Mouse (Mus musculus) neural tube, embryonic 11.5 days (tissue): ENCODE measurements around the gene Dock2. TPM values are rescaled to one million over a fixed set of nuclear protein-coding genes. Genes with fewer than 3 reads are reported as not detected.

Experiments used
- ATAC-seq: fragments of 200-750 bp; cut with Nextera tagmentation; 2 replicates; pipeline ENCODE4 v1.8.0; 2017; ENCODE audit warnings: moderate number of reproducible peaks, mild to moderate bottlenecking, moderate TSS enrichment, moderate library complexity; ENCODE audit not compliant: insufficient read depth, low FRiP score, low TSS enrichment
- DNase-seq: peaks from one replicate; pipeline ENCODE4 v3.0.0-alpha.2; 2015; ENCODE audit warnings: low spot score
- H3K27ac ChIP-seq: fragments of 300-500 bp; sonication (generic); 2 replicates; pipeline ENCODE4 v1.5.1; 2014; ENCODE audit warnings: low read depth, mild to moderate bottlenecking, low read length
- H3K27me3 ChIP-seq: fragments of 300-500 bp; sonication (generic); 2 replicates; pipeline ENCODE4 v1.6.1; 2014; ENCODE audit warnings: mild to moderate bottlenecking, low read length, mixed read lengths; ENCODE audit not compliant: control insufficient read depth, insufficient read depth
- H3K36me3 ChIP-seq: fragments of 300-500 bp; sonication (generic); 2 replicates; pipeline ENCODE4 v1.6.1; 2014; ENCODE audit warnings: mild to moderate bottlenecking, low read length, moderate library complexity, mixed read lengths; ENCODE audit not compliant: control insufficient read depth, insufficient read depth
- H3K4me1 ChIP-seq: fragments of 300-500 bp; sonication (generic); 2 replicates; pipeline ENCODE4 v1.6.1; 2014; ENCODE audit warnings: low read length, mixed read lengths; ENCODE audit not compliant: control insufficient read depth, insufficient read depth
- H3K4me2 ChIP-seq: fragments of 300-500 bp; sonication (generic); 2 replicates; pipeline ENCODE4 v1.6.1; 2014; ENCODE audit warnings: low read depth, mild to moderate bottlenecking, moderate library complexity
- H3K4me3 ChIP-seq: fragments of 300-500 bp; sonication (generic); 2 replicates; pipeline ENCODE4 v1.5.1; 2014; ENCODE audit warnings: low read depth, low read length
- H3K9ac ChIP-seq: fragments of 300-500 bp; sonication (generic); 2 replicates; pipeline ENCODE4 v1.6.1; 2014; ENCODE audit warnings: mild to moderate bottlenecking, low read length
- H3K9me3 ChIP-seq: fragments of 300-500 bp; sonication (generic); 2 replicates; pipeline ENCODE4 v1.6.1; 2016; ENCODE audit warnings: low read length; ENCODE audit not compliant: control insufficient read depth
- WGBS: fragments of 180-500 bp; shearing (Covaris S2); extraction: QIAGEN DNeasy Blood & Tissue Kit; methylation state at CpG from one replicate; pipeline ENCODE4 v1.1.7; 2014; 5-methylcytosine and 5-hydroxymethylcytosine counted together
- polyA plus RNA-seq: library from polyadenylated mRNA; unstranded; fragments of >200 nt; fragmentation: Nextera tagmentation; extraction: Ambion mirVana; gene quantifications from 2 replicates; pipeline ENCODE4 v1.2.1, GENCODE M21; 2014

The Dock2 gene
- polyA plus RNA-seq, 1 experiment from 2014 or later = 0.82 TPM

DNA sequence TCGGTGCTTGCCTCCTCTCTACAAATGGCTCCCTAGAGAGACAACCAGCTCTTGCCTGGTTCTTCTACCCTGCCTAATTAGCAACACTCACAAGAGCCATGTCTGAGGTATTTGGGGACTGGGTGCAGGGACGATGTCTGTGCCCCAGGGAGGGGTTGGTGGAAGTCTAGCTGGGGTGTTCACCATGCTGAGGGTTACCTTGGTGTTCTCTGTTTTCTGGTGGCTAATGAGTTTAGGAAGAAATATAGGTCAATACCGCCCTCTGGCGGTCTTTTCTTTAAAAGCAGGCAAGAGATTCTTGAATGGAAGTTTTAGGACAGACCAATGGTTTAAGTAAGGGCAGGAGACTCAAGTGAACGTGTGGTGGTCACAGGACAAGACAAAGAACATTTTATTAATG is 570.8 kb downstream of the Dock2 start:
- ATAC-seq (no peak), DNase-seq (peak; percentile 68)
- H3K4me2 ChIP-seq = no peak overlapping the region
- no peaks in the 10 kb centered on the region for H3K36me3 ChIP-seq
- H3K4me1 ChIP-seq = no peaks in the 10 kb centered on the region
- no peaks in the 10 kb centered on the region for H3K9me3 ChIP-seq
- no peak overlapping the region for H3K27ac ChIP-seq
- H3K27me3 ChIP-seq = no peaks in the 10 kb centered on the region
- no peak overlapping the region for H3K9ac ChIP-seq
- H3K4me3 ChIP-seq = no peak overlapping the region
- 21% methylated on average over 5 of the region's 5 CpGs for WGBS

DNA sequence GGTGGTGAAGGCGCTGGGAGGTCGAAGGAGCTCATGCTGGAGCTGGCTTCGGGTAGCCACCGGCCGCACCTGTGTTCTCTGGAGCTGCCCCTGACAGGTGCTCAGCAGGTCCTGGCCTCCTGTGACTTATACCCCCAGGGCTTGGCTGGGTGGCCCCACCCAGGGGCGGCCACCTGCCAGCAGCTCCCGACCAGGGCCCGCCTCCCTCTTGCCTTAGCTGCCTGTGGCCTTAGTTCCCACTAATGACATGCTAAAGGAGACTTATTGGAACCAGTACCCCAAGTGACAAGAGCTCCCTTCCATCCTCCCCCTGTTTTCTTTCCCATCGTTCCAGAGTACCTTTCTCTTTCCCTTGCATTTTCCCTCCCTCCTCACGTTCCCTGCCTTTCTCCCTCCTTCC is 575.7 kb downstream of the Dock2 start, which contains the start of gene Foxi1:
Gene Foxi1, minus strand, starts transcription at position 101 of the 400 bp plus-strand sequence.
- DNase-seq = no peak
- WGBS = 76% methylated on average over 8 of the region's 10 CpGs
- ATAC-seq = no peak
- no peak within 1 kb of the TSS for H3K4me2 ChIP-seq
- H3K9ac ChIP-seq = no peak within 1 kb of the TSS
- no peaks in the 10 kb centered on the region for H3K9me3 ChIP-seq
- H3K4me3 ChIP-seq = no peak within 1 kb of the TSS
- no peaks in the 10 kb centered on the region for H3K36me3 ChIP-seq
- no peaks in the 10 kb centered on the region for H3K27me3 ChIP-seq
- H3K4me1 ChIP-seq = no peaks in the 10 kb centered on the region
- H3K27ac ChIP-seq = no peak within 1 kb of the TSS

GRCm38 (mm10) chr11:34202769-34203168 is 580.9 kb downstream of the Dock2 start:
- no peak for ATAC-seq
- no peaks in the 10 kb centered on the region for H3K27me3 ChIP-seq
- no peak overlapping the region for H3K9ac ChIP-seq
- H3K4me3 ChIP-seq = no peak overlapping the region
- H3K9me3 ChIP-seq = no peaks in the 10 kb centered on the region
- WGBS = 70% methylated on average over 1 of the region's 1 CpGs
- DNase-seq = no peak
- H3K36me3 ChIP-seq = no peaks in the 10 kb centered on the region
- no peaks in the 10 kb centered on the region for H3K4me1 ChIP-seq
- no peak overlapping the region for H3K27ac ChIP-seq
- H3K4me2 ChIP-seq = no peak overlapping the region

DNA sequence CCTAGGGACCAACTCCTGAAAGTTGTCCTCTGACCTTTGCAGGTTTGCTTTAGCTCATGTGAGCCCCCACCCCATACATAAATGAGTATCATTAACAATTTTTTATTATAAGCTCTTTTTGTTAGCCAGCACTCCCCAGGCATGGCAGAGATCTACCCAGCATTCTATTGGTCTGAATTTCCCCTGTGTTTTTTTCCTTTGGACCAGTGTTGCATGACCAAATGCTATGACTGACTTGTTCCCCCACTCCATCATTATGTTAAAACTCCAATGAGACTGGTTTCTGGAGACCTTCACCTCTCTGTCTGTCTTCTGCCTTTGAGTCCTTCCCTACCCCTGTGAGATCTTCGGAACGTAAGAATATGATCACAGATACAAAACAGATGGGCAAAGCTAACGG is 588.5 kb downstream of the Dock2 start:
- Histone ChIP-seq H3K36me3 (no peaks in the 10 kb centered on the region), H3K4me2 (no peak overlapping the region), H3K27me3 (no peaks in the 10 kb centered on the region), H3K9me3 (no peaks in the 10 kb centered on the region), H3K4me1 (no peaks in the 10 kb centered on the region), H3K4me3 (no peak overlapping the region), H3K27ac (no peak overlapping the region), H3K9ac (no peak overlapping the region)
- WGBS = 83% methylated on average over 3 of the region's 3 CpGs
- ATAC-seq = no peak
- DNase-seq = no peak

GRCm38 (mm10) chr11:34194158-34194941 is 589.3 kb downstream of the Dock2 start:
- no peak overlapping the region for H3K27ac ChIP-seq
- H3K4me2 ChIP-seq = no peak overlapping the region
- DNase-seq (no peak), ATAC-seq (no peak)
- WGBS = 77% methylated on average over 9 of the region's 9 CpGs
- H3K36me3 ChIP-seq = no peaks in the 10 kb centered on the region
- H3K4me3 ChIP-seq = no peak overlapping the region
- no peak overlapping the region for H3K9ac ChIP-seq
- H3K27me3 ChIP-seq = no peaks in the 10 kb centered on the region
- no peaks in the 10 kb centered on the region for H3K4me1 ChIP-seq
- H3K9me3 ChIP-seq = no peaks in the 10 kb centered on the region

- Histone ChIP-seq H3K9ac (no peak overlapping the region), H3K4me2 (no peak overlapping the region), H3K27ac (no peak overlapping the region), H3K27me3 (no peaks in the 10 kb centered on the region), H3K9me3 (no peaks in the 10 kb centered on the region), H3K4me3 (no peak overlapping the region), H3K36me3 (no peaks in the 10 kb centered on the region), H3K4me1 (no peaks in the 10 kb centered on the region)
- no peak for ATAC-seq
- 35% methylated on average over 3 of the region's 3 CpGs for WGBS
- DNase-seq = no peak
These were observed 590.0 kb downstream of the Dock2 start for GRCm38 (mm10) chr11:34193658-34194057.

GRCm38 (mm10) chr11:34184266-34184665 is 599.4 kb downstream of the Dock2 start:
- no peak for DNase-seq
- 74% methylated on average over 2 of the region's 2 CpGs for WGBS
- H3K36me3 ChIP-seq = no peaks in the 10 kb centered on the region
- H3K27me3 ChIP-seq = no peaks in the 10 kb centered on the region
- H3K4me3 ChIP-seq = no peak overlapping the region
- no peak overlapping the region for H3K4me2 ChIP-seq
- no peak overlapping the region for H3K9ac ChIP-seq
- no peaks in the 10 kb centered on the region for H3K9me3 ChIP-seq
- ATAC-seq = no peak
- no peaks in the 10 kb centered on the region for H3K4me1 ChIP-seq
- H3K27ac ChIP-seq = no peak overlapping the region

DNA sequence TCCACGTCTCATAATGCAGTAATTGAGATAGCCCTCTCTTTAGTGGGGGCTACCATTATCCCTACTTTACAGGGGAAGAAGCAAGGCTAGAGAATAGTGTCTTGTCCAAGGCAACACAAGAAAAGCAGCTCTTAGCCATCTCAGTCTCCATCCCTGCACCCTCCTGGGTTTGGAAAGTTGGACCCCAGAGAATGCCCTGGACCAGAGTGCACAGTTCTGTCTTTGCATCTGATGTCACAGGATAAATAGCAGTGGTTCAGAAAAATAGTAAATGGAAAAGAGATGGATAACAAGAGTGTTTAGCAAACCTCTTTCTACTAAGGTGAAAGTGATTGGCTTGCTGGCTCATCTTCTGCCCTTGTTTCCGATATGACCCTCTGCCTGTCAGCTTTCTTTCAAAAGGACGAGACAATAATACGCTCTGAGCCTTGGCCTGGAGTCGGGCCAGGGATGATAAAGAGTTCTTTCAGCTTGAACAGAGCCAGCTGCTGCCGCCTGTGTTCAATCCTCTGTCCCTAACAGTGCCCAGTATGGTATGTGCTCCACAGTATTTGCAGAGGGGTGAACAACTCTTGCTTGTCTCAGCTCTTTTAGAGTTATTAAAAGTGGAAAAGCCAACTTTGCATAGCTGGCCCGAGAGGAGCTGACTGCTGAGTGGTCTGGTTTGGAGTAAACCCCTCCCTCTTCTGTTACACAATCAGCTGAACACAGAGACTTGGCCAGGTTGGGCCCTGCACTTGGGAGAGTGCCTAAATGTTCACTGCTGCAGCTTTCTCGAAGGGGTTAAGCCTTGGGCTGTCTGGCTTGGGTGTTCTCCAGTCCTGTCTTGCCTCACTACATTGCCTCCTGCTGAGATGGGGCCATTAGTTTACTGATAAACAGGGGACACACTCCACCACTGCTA is 602.2 kb downstream of the Dock2 start:
- H3K27ac ChIP-seq = no peak overlapping the region
- H3K9me3 ChIP-seq = no peaks in the 10 kb centered on the region
- H3K27me3 ChIP-seq = no peaks in the 10 kb centered on the region
- no peak overlapping the region for H3K4me3 ChIP-seq
- H3K4me2 ChIP-seq = no peak overlapping the region
- ATAC-seq (no peak), DNase-seq (peak; percentile 16)
- no peak overlapping the region for H3K9ac ChIP-seq
- WGBS = 58% methylated on average over 8 of the region's 8 CpGs
- H3K4me1 ChIP-seq = no peaks in the 10 kb centered on the region
- no peaks in the 10 kb centered on the region for H3K36me3 ChIP-seq
